Mouse (Mus musculus) lung, postnatal 0 days (tissue): ENCODE data around the gene Ppp1r36.

Experiments
- CTCF ChIP-seq: IDR thresholded peaks from 2 replicates; pipeline ENCODE4 v1.5.1; 2016; ENCODE audit warnings: antibody characterized with exemption, mild to moderate bottlenecking
- EP300 ChIP-seq: IDR thresholded peaks from 2 replicates; pipeline ENCODE4 v1.6.1; 2016; ENCODE audit warnings: antibody characterized with exemption, mild to moderate bottlenecking, control low read depth

- TF ChIP-seq CTCF (no peak), EP300 (no peak)
Observed at GRCm38 (mm10) chr12:76388794-76389193, 28.5 kb upstream of the Ppp1r36 start.
